Mouse (Mus musculus) c-Kit-positive CD71-positive TER-119-negative erythroid progenitor cells, embryonic 14.5 days (primary cell): Measurements from ENCODE around the gene Gm20388.

Source experiments
- DNase-seq: peaks from one replicate; pipeline ENCODE4 v3.0.0-alpha.2; 2013; ENCODE audit warnings: low read depth

The Gm20388 gene

DNA sequence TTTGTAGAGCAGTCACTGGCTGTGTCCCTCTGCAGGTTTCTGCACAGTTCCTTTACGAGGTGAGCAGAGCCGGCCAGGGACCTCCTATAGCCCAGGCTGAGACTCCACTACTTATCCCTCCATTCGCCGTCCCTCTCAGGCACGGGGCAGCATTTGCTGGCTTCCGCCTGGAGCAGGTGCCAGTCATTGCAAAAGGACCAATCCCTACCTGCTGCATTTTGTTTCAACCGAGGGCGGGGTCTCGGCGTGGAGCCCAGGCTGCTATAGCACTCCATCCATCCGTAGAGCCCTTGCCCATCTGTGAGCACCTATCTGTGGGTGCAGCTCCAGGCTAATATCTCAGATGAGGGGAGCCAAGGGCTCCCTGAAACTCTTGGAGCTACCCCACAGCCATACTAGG is 2759.4 kb downstream of the Gm20388 start:
- DNase-seq, result no peak

DNA sequence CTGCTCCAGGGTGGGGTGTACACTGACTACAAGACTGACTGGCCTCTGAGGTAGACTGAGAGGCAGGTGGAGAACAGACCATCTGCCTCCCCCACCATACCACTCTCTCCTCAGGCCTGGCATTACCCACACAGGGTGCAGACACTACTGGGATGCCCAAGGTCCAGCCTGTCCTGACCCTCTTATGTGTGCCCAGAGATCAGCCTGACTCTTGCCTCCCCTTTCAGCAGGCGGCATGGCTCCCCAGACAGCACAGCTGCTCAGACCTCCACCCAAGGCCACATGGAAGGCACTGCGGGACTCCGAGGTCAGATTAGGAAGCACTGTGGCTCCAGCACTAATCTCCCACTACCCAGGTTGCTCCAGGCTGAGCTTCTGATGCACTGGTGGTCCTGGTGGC is 2760.1 kb downstream of the Gm20388 start:
- DNase-seq, result no peak

DNA sequence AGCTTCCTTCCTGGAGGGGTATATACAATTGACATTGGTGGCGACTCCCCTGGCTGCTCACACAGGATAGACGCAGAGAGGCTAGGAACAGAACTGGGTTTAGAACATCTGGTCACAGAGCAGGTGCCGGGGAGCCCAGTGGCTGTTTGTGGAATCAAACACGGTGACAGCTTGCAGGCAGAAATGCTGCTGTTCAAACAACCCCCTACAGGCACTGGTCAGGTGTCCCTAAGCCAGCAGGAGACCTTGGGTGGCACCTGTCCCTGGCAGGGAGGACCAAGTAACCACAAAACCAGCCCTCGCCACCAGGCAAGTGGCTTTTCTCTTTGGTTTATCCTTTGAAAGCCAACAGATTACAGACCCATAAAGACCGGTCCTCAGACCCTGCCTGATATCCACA is 2761.3 kb downstream of the Gm20388 start:
- DNase-seq, result no peak

DNA sequence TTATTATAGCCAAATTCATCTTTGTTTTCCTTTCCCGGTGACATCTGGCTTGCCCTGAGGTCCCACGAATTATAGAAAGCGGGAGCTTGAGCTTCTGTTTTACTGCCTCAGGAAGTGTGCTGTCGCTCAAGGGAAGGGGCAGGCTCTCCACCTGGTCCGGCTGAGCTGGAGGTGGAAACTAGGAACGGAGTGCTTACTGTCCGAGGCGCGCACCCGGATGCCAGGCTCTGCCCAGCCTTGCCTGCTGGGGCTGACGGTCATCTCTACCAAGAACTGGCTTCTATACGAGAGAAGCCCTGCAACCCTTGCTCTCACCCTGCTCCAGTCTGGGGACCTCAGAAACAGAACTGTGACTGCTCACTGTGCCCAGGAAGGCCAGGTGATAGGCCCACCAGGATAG is 2763.3 kb downstream of the Gm20388 start:
- no peak for DNase-seq

DNA sequence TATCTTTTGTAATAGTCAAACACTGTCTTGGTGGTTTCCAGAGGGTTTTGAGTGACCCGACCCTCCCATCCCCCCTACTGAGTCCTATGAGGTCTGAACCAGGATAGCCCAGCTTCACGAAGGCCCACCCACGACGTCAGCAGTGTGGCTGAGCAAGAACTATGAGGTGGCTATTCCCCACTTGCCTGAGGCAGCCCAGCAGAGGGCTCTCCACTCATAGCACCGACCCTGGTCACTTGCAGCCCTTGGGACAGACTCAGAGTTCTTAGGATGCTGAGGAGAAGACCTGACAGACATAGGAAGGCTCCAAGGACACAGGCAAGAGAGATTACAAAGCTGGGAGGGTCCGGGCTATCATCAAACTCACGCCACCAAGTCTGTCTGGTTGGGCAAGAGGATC is 2764.4 kb downstream of the Gm20388 start:
- no peak for DNase-seq

DNA sequence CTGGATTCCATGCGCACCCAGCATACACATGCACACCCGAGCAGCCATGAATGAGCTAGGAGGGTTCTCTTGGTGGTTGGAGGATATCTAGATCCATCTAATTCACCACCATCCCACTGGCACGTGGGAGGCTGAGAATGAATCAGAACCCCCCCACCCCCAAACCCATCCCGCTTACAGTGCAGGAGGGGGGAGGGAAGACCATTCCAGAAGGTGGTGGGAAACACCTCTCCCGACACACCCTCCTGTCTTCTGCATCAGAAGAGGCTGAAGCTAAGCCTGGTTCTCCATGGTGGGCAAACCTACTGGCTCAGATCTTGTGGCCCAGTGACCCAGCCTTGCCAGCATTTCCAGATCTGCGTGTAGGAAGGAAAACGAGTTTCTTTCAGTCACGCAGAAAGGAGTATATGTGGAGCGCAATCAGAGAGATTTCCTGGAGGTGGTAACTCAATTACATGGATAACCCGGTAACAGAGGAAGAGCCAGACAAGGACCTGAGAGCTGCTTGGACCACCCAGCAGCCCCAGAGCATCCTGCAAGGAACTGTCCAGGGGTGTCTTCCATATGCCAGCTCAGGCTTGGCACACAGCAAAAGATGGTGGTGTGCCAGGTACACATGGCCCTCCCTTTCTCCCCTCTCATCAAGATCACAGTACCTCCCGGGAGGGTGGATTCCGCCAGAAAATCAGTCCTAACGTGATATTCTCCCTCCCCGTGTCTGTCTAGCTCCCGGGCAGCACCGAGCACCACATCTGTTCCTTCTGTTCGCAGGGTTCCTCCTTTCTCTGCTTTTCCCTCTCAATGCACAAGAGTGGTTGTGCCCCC is 2765.2 kb downstream of the Gm20388 start:
- no peak for DNase-seq

DNA sequence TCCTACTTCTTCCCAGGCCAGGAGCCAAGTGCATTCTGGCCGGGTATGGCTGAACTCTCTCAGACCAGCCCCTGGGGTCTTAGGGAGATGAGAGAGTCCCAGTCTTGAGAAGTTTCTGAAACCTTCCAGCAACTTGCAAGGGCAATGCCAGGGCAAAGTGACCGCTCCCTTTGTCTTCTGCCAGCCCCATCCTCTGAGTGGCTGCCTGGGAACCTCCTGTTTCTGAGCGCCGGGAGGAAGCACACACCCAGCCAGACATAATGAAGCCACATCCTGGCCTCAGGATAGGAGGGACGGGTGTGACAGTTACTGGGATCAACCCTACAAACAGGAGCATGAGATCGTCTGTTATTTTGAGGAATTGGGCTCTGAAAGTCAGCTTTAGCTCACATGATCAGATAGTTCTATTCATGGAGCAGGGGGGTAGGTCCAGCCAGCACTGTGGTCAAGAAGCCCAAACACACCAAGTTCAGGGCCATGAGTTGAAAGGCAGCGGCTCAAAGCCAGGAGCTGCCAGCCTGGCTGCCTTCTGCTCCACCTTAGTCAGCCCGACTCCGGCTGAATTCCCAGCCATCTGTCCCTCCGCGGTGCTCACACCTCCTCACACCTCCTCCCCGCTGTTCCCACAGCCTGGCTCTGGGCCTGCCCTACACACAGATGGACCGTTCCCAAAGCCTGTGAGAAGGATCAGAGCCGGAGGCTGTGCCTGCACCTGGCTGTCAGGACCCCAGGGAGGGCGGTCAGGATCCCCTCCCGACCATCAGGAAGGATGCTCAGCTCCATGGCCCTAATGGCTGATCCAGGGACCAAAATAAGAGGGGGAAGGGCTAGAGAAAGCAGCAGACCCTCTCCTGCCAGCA is 2766.2 kb downstream of the Gm20388 start:
- no peak for DNase-seq

DNA sequence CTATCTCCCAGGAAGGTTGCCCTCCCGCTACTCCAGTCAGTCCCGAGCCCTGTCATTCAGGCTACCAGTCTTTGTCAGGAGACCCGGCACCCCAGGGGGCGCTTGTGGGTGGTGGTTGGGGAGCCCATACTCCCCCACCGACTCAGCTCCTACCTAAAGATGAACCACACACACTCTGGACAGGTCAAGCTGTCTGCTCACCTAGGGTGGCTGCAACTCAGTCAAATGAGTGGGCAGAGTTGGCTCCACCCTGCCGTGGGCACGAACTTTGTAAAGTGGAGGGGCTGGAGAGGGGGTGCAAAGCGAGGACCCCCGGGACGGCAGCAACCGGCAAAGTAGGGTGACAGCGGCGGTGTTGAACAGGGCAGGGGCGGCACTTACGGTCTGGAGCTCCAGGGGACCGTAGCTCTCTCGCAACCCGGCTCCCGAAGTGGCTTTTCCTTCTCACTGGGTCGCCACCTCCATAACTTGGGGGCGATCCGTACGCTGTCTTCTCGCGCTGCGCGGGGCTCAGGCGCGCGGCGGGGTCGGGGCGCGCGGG is 2766.9 kb downstream of the Gm20388 start:
- DNase-seq, result no peak

DNA sequence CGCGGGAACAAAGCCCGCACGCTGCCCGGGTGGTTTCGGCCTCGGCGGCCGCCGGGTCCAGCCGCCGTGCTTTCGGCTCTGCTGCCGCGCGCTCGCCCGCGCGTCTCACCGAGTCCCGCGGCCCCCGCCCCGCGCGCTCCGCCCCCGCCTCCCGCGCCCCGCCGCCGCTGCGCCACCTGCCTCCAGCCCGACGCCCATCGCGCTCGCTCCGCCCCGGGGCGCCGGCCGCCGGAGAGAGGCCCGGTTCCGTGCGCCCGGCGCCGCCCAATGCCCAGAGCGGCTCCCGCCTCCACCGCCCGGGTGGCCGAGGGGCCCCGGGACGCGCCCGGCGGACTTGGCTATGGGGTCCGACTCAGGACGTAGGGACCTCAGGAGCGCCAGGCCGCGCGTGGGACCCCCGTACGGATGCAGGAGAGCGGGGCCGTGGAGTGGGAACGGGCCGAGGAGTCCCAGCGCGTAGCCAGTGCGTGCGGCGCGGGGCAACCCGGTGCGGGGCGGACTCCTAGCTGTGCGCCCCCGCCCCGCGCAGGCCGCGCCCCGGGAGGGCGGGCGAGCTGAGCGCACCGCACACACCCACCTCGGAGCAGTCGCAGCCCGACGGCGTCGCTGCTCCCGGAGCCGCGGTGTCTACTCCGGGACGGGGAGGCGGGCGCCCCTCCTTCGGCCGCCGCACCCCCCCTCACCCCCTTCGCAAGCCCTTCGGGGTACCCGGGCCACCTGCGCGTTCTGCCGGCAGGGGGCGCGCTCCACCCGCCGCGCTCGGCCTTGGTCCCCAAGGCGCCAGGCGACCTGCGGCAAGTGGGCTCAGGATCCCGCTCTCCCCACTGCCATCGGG is 2767.6 kb downstream of the Gm20388 start:
- no peak for DNase-seq

DNA sequence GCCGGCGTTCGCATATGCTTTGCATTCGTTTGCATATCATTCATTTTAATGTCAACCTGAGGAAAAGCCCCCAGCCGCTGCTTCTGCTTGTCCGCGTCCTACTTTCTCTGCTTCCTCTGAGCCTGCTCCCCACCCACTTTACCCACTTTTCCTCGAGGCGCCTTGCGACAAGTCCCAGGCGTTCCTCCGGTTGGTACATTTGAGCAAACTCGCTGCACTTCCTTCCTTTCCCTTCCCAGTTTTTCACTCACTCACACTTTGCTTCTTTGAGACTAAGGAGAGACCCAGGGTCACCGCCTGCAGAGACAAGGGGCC is 2768.2 kb downstream of the Gm20388 start:
- DNase-seq, result no peak

DNA sequence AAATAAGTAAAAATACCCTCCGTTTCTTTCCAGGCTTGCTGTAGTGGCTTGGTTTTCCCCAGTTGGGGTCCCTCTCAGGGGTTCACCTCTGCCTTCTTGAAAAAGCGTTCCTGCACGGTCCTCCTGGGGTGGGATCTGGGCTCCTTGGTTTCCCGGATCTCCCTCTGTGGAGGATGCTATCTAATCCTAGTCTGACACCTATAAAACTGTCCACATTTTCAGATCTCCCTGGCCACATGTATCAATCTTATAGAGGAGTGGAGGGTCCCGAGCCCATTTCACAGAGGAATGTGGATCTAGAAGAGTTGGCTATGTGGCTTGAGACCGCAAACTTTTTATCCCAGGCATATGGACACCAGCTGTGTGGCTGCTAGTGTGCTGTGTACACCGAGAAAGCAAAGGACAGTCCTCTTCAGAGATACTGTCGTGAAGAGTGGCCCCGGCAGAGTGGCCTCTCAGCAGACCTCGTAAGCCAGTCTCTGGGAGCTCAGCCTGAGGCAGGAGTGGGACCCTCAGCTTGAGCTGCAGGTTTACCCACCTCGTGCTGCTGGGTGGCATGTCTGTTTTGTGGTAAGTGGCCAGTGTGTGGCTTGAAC is 2768.8 kb downstream of the Gm20388 start:
- DNase-seq, result no peak

DNA sequence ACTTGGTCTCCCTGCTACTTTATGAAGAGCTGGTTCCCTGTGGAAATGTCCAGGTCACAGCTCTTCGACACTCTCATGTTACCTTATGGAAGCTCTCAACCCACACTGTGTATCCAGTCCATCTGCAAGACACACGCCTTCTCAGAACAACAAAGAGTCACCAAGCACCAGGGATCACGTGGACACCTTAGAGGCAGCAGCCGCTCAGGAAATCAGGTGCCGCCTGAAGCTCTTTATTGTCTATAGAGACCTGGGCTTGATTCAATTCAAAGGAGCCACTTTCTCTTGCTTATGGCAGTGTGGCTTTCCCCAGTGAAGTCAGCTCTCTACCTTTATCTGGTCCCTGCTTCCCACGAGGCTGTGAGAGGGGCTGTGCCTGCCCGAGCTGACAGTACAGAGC is 2769.5 kb downstream of the Gm20388 start:
- no peak for DNase-seq

DNA sequence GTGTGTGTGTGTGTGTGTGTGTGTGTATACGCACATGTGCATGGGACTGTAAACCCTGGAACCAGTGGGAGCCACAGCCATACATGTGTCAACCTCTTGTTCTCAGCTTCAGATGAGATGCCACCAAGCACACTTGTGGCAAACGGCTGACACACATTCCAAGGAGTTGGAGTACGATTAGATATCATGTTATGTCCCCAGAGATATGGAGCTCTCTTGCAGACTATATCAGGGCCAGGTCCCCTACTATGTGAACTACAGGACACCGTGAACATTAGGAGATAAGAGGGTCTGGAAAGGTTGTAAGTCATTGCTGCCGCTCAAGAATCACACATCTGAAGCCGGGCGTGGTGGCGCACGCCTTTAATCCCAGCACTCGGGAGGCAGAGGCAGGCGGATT is 2772.2 kb downstream of the Gm20388 start:
- DNase-seq, result peak; percentile 62

DNA sequence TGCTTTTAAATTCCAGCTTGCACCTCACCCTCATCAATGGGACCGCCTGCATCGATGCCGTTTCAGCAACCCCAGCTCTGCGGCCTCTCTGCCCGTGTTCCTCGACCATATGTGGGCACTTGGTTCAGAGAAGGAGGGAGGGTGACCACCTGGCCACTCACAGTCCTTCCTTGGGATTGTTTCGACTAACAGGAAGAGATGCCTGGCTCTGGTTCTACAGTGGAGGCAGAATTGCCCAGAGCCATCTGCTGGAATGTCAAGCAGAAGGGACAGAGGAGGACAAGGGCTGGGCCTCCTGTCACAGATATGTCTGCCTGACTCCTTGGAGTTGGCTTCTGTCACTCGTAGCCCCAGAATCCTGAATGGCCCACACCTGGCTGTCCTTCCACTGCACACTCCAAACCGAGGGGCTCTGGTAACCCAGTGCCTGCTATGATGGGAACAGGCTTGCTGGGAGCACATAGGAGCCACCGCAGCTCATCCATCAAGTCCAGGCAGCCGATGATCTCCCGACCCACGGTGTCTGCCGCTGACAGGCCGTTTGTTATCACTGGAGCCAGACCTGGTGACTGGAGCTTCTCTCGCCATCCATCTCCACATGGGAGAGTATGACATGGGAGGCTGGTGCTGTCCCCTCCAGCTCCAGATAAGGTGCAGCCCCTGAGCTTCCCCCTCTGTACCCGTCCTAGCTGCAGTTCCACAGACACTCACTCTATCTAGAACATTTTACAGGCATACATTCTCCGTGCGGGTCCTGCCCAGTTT is 2774.6 kb downstream of the Gm20388 start:
- peak; percentile 84 for DNase-seq

DNA sequence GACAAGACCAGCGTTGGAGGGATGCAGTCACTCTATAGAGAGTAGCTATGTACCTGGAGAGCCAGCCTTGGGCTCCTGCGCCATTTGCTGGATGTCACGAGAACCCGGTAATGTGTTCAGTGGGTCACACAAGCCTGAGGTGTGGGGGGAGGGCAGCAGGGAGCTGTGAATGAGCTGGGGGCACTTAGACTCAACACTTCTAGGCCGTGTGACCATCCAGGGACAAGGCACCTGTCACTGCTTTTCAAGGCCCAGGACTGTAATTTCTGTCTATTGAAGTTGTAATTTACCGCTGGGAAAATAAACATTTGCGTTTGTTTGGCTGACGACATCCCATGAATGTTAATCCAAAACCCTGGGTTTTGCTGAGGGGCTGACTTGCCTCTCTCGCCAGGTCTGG is 2776.2 kb downstream of the Gm20388 start:
- DNase-seq, result no peak

DNA sequence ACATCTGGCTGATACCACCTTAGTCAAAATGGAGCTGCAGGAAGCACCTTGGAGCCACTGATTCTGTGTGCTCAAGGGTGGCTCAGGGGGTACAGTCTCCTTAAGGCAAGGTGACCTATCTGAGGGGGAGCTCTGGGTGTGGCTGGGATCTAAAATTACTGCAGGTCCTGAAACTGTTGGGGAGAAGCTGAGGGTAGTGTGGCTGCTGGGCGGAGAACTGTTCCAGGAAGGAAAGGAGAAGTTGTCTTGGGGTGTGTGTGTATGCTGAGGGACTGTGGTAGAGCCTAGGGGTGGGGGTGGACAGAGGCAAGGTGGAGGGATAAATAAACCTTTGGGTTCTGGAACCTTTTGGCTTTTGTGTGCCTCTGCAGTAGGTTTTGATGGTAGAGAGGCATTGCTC is 2778.7 kb downstream of the Gm20388 start:
- no peak for DNase-seq

DNA sequence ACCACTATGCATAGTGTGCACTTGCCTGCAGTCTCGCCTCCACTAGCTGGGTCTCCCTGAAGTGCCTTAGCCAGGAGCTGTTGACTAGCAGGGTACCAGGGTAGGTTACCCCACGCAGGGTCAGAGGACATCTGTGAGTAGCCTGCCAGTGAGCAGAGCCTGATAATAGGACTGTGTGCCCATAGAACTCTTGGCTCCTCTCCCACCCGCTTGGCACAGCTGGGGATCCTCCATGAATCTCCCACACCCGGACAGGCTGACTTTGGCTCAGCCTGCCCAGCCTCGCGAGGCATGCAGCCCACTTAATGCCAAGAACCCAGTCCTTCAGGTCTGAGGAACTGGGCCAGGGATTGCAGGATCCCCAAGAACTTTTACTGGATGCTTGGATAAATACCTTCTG is 2780.4 kb downstream of the Gm20388 start:
- no peak for DNase-seq

DNA sequence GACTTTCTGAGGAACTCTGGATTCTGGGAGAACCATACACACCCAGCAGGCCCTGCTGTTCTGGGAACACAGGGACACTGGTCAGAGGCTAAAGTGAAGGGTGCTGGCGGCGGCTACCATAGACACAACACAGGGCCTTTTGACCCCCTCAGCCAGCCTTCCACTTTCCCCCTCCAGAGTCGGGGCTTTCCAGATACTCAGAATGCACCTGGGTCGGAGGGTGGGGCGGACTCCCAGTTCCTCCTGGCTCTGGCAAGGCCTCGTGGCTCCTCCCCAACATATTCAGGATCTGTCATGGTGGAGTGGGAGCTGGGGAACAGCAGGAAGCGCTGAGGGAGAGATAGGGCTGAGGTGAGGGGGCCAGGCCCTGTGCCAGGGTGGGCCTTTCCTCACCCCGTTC is 2781.5 kb downstream of the Gm20388 start:
- no peak for DNase-seq

DNA sequence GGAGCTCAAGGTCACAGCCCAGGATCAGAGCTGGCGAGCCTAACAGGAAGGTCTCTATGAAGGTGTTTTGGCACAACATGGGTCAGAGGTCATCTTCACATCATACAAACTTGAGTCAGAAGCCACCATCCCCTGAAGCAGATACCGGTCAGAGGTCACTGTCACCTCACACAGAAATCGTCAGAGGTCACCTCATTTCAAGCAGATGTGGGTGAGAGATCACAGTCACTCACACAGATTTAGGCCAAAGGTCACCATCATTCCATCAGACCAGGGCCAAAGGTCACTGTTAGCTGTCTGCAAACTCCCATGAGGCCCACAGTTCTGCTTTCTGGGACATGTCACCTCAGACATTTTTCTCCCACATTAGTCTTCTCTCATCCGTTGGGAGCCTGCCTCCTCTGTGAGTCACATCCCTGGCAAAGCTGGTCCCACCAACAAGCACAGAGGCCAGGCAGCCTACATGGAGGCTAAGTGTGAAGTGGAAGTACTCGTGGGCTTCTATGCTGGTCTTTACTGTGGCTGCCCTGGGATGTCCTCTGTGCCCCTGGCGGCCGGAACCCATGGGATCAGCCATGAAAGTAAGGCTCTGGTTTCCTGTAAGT is 2784.9 kb downstream of the Gm20388 start:
- DNase-seq, result no peak

DNA sequence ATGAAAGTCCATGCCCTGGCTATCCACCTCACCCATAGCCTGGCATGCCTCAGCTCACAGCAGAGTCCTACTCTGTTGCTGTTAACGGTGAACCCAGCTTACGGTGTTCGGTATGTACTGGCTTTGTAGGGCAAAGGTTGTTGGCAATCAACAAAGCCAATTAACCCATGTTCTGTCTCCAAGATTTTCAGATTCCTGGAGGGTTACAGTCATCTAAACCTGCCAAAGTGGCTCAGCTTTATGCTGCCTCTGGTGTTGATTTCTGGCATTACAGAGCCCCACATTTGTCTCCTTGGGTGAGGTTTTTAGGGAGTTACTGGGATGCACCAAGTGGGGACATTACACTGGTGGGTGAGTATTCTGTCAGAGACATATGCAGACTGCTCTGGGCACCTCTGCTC is 2786.5 kb downstream of the Gm20388 start:
- peak; percentile 72 for DNase-seq

DNA sequence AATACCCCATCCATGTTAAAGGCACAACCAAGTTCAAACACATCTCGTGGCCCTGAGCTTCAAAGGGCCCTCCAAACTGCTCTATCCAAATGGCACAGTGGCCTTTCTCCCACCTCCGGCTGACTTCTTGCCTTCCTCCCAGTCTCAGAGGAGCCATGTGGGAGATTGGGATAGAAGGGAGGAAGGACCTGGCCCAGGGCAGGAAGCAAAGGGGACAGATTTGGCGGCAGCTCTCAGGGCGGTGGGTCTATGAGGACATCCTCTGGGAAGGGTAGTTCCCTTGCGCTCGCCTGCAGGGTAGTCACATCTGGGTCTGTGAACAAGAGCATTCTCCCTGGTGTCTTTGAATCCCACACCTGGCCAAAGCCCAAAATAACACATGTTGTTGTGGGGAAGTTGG is 2786.9 kb downstream of the Gm20388 start:
- no peak for DNase-seq
